Mouse (Mus musculus): ENCODE measurements at regions not wholly inside any gene's neighbourhood (a gene's known extent, or its start where the extent isn't known, plus 50 kb on each side); places are given as distances from the start of the nearest gene placed in this dataset.
A peak's percentile ranks its signal among the peaks of the same experiment; 100 is the strongest.
"Not testable (repeated sequence)": the region's sequence is repeated elsewhere in the genome, so short reads cannot be mapped to it uniquely, and the experiment has no call there.

DNA sequence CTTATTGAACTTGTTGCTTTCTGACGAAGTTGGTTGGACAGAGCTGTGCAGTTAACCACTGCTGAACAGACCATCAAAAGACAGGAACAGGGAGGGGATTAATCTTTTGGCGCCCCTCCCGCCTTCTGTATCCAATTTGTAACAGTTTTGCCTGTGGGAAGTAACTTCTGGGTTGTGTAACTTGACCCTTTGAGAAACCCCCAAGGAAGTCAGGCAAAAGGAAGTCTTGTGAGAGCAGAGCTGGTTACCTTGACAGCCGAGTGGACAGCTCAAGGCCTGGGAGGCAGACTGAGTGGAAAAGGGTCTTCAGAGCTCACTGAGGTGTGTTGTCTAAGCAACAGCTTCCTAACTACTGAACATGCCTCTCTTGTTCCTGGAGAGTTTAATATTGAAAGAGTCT, 75.8 kb upstream of the Hao2 start:
- DNase-seq (ENCODE audit: low read depth, low spot score) = no peak
- WGBS = 55% methylated on average over 4 of the region's 4 CpGs

GRCm38 (mm10) chr3:98975777-98976176, 82.7 kb upstream of the Hao2 start:
- peak; percentile 82 for DNase-seq (ENCODE audit: low read depth, low spot score)
- WGBS = 9% methylated on average over 3 of the region's 3 CpGs

GRCm38 (mm10) chr3:98982787-98983186, 89.7 kb upstream of the Hao2 start:
- WGBS = 72% methylated on average over 1 of the region's 1 CpGs
- DNase-seq (ENCODE audit: low read depth, low spot score) = no peak

DNA sequence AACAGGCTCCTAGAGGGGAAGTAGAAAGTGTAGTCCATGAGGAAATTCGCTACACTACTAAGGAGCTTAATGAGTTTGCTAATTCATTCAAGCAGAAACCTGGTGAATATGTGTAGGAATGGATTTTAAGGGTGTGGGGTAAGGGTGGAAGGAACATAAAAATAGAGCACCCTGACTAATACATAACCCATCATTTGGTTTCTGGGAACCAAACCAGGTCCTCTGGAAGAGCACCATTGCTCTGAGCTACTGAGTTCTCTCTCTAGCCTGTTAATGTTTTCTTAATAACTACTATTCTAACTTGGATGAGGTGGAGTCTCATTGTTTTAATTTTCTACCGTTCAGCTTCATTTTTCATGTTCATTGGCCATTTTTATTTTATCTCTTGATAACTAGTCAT, 94.2 kb upstream of the Hao2 start:
- WGBS = 63% methylated on average over 2 of the region's 2 CpGs
- DNase-seq (ENCODE audit: low read depth, low spot score) = not testable (repeated sequence)

- DNase-seq (ENCODE audit: low read depth, low spot score) = no peak
- 34% methylated on average over 10 of the region's 10 CpGs for WGBS
Observed at GRCm38 (mm10) chr3:98990801-98991200, 97.8 kb upstream of the Hao2 start.

DNA sequence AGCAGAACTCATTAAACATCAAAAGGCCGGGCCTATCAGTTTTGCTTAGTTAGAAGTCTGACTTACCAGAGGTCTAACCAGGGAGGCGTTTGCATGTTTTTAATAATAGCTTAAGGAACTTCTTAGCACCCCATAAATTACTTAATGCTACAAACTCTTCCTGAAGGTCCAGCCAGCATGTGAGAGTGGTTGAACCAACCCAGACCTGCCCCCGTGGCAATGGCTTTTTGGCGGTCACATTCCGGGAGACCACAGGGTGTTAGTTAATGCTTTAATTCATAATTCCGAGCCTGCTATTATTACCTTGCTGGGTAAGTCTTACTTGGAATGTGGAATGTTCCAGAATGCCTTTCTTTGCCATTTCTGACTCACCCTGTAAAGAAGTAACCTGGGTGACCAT, 98.2 kb upstream of the Hao2 start:
- WGBS = 74% methylated on average over 6 of the region's 6 CpGs

GRCm38 (mm10) chr3:98994086-98994485, 101.0 kb upstream of the Hao2 start:
- no peak for DNase-seq (ENCODE audit: low read depth, low spot score)

More for the DNA sequence above, 98.2 kb upstream of the Hao2 start:
- DNase-seq (ENCODE audit: low read depth, low spot score) = no peak

- no peak for DNase-seq (ENCODE audit: low read depth, low spot score)
- WGBS = 29% methylated on average over 1 of the region's 1 CpGs
Observed at GRCm38 (mm10) chr3:99030636-99031035, 110.2 kb upstream of the Wars2 start.

DNA sequence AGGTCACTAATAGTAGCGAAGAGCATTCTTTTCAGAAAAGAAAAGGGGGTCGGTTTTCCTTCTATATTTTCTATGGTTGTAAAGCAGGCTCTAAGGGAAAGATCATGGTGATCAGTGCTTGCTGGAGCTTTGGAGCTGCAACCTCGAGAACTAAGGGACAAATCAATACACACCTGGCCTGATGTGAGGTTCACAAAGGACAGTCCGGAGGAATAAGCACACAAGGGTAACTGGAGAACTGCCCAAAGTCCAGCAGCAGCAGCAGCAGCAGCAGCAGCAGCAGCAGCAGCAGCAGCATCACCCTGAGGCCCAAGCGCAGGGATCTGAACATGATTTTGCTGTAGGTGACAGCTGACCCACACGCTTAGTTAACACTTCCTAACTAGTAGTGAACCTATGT, 94.7 kb upstream of the Wars2 start:
- WGBS = 66% methylated on average over 6 of the region's 6 CpGs
- no peak for DNase-seq (ENCODE audit: low read depth, low spot score)

DNA sequence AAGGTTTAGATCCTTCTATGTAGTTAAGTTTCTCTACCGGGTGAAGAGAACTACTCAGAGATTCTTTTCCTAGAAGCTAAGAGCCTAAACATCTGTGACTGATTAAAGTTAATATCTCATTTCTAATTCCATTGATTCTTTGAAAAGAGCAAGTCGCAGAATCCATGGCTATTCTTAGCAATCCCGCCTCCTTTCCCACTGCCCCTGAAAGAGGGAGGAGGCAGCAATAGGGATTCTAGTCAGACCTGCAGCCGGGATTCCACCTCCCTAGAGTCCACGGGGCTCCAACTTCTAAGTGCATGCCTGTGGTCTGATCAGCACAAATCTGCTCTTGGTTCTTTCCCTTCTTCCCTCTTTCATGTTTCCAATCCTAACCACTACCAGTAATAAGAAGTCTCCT, 93.7 kb upstream of the Wars2 start:
- 83% methylated on average over 5 of the region's 5 CpGs for WGBS
- DNase-seq (ENCODE audit: low read depth, low spot score) = no peak

DNA sequence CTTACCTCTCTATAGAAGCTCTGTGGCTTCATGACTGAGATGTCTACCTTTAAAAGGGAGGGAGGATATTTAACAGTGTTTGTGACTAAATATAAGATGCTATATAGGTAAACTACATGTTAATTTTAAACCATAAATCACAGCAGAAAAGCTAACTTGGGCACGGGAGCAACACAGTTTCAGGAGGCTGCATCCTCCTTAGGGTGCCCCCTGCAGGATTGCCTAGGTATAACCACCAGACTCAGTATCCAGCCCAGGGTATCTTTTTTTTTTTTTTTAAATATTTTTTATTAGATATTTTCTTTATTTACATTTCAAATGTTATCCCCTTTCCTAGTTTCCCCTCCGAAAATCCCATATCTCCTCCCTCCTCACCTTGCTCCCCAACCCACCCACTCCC, 91.6 kb upstream of the Wars2 start:
- WGBS = 48% methylated on average over 2 of the region's 2 CpGs
- DNase-seq (ENCODE audit: low read depth, low spot score) = no peak

GRCm38 (mm10) chr3:99052176-99052575, 88.7 kb upstream of the Wars2 start:
- WGBS = 90% methylated on average over 4 of the region's 4 CpGs
- DNase-seq (ENCODE audit: low read depth, low spot score) = no peak

GRCm38 (mm10) chr3:99067168-99067567, 73.7 kb upstream of the Wars2 start:
- WGBS = 85% methylated on average over 3 of the region's 3 CpGs
- DNase-seq (ENCODE audit: low read depth, low spot score) = no peak
